Mouse (Mus musculus): ENCODE results near the gene Nat8f4. TPM values are rescaled to one million over a fixed set of nuclear protein-coding genes. Genes with fewer than 3 reads are reported as not detected.
"Not testable (repeated sequence)": the region's sequence is repeated elsewhere in the genome, so short reads cannot be mapped to it uniquely, and the experiment has no call there.

The Nat8f4 gene
- total and polyA plus RNA-seq, 2 experiments from 2014 or later = 4.9 to 5.6 TPM

DNA sequence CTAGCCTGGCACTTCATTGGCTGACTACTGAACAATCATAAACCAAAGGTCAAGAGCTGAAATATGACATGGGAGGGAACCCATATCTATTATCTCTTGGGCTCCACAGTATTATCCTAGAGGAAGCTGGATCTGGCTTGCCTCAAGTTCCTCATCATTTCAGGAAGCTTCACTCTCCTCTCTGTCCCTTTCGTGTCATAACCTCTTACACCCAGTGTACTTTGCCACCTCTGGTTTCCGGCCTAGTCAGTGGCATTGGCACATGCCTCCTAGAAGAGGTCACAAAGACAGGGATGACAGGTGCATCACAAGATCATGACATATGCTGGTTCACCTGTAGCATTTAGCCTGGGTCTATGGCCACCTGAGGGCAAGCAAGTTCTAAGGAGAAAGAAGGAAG is 2.4 kb downstream of the Nat8f4 start:
- H3K9ac ChIP-seq (replicated peaks; ENCODE audit: low read length, poor library complexity, severe bottlenecking) = no peak overlapping the region
- WGBS = 98% methylated on average over 2 of the region's 2 CpGs
- H3K27me3 ChIP-seq (ENCODE audit: insufficient read depth, low read length) = no peaks in the 10 kb centered on the region
- H3K36me3 ChIP-seq (ENCODE audit: insufficient read depth, low read length) = no peaks in the 10 kb centered on the region
- H3K27ac ChIP-seq (ENCODE audit: low read depth, low read length) = no peak overlapping the region
- TF ChIP-seq CTCF (IDR thresholded peaks at IDR 0.05) = no peak
- H3K4me2 ChIP-seq (ENCODE audit: low read depth, low read length, poor library complexity, severe bottlenecking) = no peak overlapping the region
- no peak overlapping the region for H3K4me3 ChIP-seq (ENCODE audit: low read depth, low read length)
- DNase-seq (ENCODE audit: low spot score) = no peak
- H3K4me1 ChIP-seq (ENCODE audit: insufficient read depth, low read length) = no peaks in the 10 kb centered on the region
- ATAC-seq (ENCODE audit: low FRiP score) = no peak
- no peaks in the 10 kb centered on the region for H3K9me3 ChIP-seq (ENCODE audit: low read length)

DNA sequence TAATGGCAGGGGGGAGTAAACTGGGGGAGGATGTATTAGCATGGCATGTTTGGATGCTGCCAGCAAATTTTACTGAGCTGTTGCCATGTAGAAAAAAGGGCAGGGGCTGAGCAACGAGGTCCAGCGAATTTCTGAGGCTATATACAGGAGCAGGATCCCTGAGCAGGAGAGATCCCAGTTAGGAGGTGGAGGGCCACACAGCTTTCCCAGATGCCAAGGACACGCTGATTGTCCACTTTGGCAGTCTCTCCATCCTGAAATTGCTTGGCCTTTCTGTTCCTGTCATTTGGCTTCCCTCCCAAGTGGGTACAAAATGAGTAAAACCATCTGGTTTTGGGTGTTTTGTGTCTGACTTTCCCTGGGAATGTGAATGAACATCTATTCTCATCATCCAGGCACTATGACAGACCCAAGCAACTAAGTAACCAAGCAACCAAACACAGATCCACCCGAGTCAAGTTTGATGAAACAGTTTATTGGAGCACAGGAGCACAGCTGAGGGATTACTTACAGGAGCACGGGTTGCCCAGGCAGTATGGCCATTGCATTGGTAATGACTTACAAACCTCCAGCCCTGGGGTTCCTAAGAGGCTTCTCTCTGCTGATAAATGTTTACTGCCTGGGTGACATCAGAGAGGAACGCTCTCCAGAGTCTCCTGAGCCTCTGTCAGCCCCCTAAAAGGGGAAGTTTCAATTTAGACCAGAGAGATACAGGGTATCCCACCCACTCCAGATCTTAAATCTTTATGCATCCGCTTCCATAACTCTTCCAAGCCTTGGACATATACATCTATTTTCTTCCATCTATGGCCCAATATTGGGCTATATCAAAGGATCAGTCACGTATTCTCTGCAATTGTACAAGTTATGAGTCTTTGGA is 5.8 kb downstream of the Nat8f4 start:
- not testable (repeated sequence) for H3K4me1 ChIP-seq (ENCODE audit: insufficient read depth, low read length); H3K9me3 ChIP-seq (ENCODE audit: low read length); H3K27ac ChIP-seq (ENCODE audit: low read depth, low read length); H3K4me3 ChIP-seq (ENCODE audit: low read depth, low read length); H3K4me2 ChIP-seq (ENCODE audit: low read depth, low read length, poor library complexity, severe bottlenecking); H3K9ac ChIP-seq (replicated peaks; ENCODE audit: low read length, poor library complexity, severe bottlenecking); ATAC-seq (ENCODE audit: low FRiP score); H3K27me3 ChIP-seq (ENCODE audit: insufficient read depth, low read length); H3K36me3 ChIP-seq (ENCODE audit: insufficient read depth, low read length)
- WGBS = 80% methylated on average over 6 of the region's 8 CpGs
- DNase-seq (ENCODE audit: low spot score) = peak; percentile 1

DNA sequence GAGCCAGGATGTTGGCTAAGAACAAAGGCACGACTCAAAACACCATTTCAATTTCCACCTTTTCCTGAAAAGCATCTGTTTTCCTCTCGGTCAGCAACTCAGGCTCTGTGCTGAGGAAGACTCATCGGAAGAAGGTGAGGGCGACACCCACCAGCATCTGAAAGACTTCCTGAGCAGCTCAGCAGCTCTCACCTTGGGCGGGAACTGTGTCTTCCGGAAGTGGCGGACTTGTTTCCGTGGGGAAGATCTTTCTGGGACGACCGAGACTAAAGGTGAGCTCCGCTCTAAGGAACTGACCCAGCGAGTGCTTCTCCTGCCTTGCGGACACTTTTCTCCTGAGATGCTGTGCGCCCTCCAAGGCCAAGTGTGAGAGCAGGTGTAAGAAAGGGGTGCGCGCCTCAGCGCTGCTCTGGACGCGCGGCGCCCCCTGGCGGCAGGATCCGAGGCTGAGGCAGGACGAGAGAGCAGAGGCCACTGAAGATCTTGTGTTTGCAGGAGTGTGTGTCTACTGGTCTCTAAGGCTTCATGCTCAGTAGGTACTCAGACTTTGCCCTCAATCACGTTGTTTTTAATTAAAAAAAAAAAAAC is 9.5 kb downstream of the Nat8f4 start:
- WGBS = 76% methylated on average over 25 of the region's 25 CpGs
- DNase-seq (ENCODE audit: low spot score); ATAC-seq (ENCODE audit: low FRiP score): not testable (repeated sequence)

DNA sequence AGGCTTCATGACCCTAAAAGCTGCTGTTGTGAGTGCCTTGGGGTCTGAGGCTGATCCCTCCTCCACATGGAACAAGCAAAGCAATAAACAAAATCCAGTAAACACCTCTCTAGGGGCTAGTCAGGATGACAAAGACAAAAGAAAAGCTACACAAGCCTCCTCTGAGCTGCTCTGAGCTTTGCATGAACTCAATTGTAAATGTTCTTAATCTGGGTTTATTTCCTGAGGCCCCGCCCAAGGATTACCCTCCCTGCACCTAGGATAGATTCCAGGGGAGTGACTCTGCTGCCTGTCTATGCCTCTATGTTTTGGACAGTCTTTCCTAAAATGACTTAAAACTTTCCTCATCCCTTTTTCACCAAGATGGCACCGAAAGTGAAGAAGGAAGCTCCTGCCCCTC is 15.7 kb downstream of the Nat8f4 start:
- ATAC-seq (ENCODE audit: low FRiP score) (no peak), DNase-seq (ENCODE audit: low spot score) (no peak)
- 86% methylated on average over 2 of the region's 2 CpGs for WGBS
- Histone ChIP-seq H3K27me3 (ENCODE audit: insufficient read depth, low read length) (no peaks in the 10 kb centered on the region), H3K36me3 (ENCODE audit: insufficient read depth, low read length) (no peaks in the 10 kb centered on the region), H3K9ac (replicated peaks; ENCODE audit: low read length, poor library complexity, severe bottlenecking) (no peak overlapping the region), H3K4me2 (ENCODE audit: low read depth, low read length, poor library complexity, severe bottlenecking) (no peak overlapping the region), H3K4me1 (ENCODE audit: insufficient read depth, low read length) (no peaks in the 10 kb centered on the region), H3K9me3 (ENCODE audit: low read length) (no peaks in the 10 kb centered on the region; the same call in 1 of the 2 replicates), H3K27ac (ENCODE audit: low read depth, low read length) (no peak overlapping the region), H3K4me3 (ENCODE audit: low read depth, low read length) (no peak overlapping the region)
- no peak for TF ChIP-seq CTCF (IDR thresholded peaks at IDR 0.05)

More for the DNA sequence above, 9.5 kb downstream of the Nat8f4 start:
- H3K9me3 ChIP-seq (ENCODE audit: low read length); H3K27ac ChIP-seq (ENCODE audit: low read depth, low read length); H3K9ac ChIP-seq (replicated peaks; ENCODE audit: low read length, poor library complexity, severe bottlenecking); H3K4me2 ChIP-seq (ENCODE audit: low read depth, low read length, poor library complexity, severe bottlenecking); H3K4me3 ChIP-seq (ENCODE audit: low read depth, low read length); H3K36me3 ChIP-seq (ENCODE audit: insufficient read depth, low read length); H3K4me1 ChIP-seq (ENCODE audit: insufficient read depth, low read length); H3K27me3 ChIP-seq (ENCODE audit: insufficient read depth, low read length): not testable (repeated sequence)
- TF ChIP-seq CTCF (IDR thresholded peaks at IDR 0.05) = peak; percentile 55

DNA sequence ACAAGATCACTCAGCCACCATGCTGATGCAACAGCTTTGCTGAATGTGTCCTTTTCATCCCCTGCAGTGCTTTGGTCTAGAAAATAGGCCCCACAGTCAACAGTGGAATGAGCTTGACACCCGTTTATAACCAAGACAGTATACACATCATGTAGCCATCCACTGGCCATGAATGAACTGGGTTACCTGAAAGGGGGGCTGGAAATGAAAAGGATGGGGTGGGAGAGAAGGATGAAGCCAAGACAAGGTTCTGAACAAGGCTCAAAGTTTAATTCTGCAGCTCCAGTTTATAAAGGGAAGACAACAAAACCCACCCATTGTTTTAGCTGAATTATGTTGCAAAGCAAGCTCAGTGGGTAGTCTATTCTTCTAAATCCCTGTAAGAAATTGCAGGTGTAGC is 20.4 kb downstream of the Nat8f4 start:
- WGBS = 100% methylated on average over 1 of the region's 1 CpGs
- TF ChIP-seq CTCF (IDR thresholded peaks at IDR 0.05) = no peak
- no peak for ATAC-seq (ENCODE audit: low FRiP score)
- no peaks in the 10 kb centered on the region for H3K27me3 ChIP-seq (ENCODE audit: insufficient read depth, low read length)
- no peak for DNase-seq (ENCODE audit: low spot score)
- no peak overlapping the region for H3K4me3 ChIP-seq (ENCODE audit: low read depth, low read length)
- H3K36me3 ChIP-seq (ENCODE audit: insufficient read depth, low read length) = no peaks in the 10 kb centered on the region
- no peak overlapping the region for H3K9ac ChIP-seq (replicated peaks; ENCODE audit: low read length, poor library complexity, severe bottlenecking)
- H3K9me3 ChIP-seq (ENCODE audit: low read length) = peaks cover 7% of the 10 kb centered on the region; the same call in 1 of the 2 replicates
- no peak overlapping the region for H3K27ac ChIP-seq (ENCODE audit: low read depth, low read length)
- H3K4me1 ChIP-seq (ENCODE audit: insufficient read depth, low read length) = no peaks in the 10 kb centered on the region
- H3K4me2 ChIP-seq (ENCODE audit: low read depth, low read length, poor library complexity, severe bottlenecking) = no peak overlapping the region

DNA sequence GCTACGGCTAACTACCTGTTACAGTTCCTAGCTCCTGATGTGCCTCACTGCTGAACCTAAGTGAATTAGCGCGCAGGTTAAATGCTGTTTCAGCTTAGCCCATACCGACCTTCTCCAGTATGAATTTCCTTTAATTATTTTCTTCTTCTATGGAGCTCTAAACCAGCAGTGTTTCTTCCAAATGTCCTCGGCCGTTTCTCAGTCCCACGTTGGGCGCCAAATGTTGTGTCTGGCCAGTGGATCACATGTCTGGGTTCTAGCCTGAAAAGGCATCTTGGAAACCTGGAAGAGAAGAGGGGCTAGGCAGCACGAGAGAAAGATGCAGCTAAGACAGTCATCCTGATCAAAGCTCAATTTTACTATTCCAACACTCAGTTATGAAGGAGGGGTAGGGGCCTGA is 21.4 kb downstream of the Nat8f4 start:
- H3K36me3 ChIP-seq (ENCODE audit: insufficient read depth, low read length); H3K4me2 ChIP-seq (ENCODE audit: low read depth, low read length, poor library complexity, severe bottlenecking); H3K4me3 ChIP-seq (ENCODE audit: low read depth, low read length); H3K27ac ChIP-seq (ENCODE audit: low read depth, low read length); H3K27me3 ChIP-seq (ENCODE audit: insufficient read depth, low read length); H3K9me3 ChIP-seq (ENCODE audit: low read length); H3K9ac ChIP-seq (replicated peaks; ENCODE audit: low read length, poor library complexity, severe bottlenecking); DNase-seq (ENCODE audit: low spot score); ATAC-seq (ENCODE audit: low FRiP score); H3K4me1 ChIP-seq (ENCODE audit: insufficient read depth, low read length): not testable (repeated sequence)
- 93% methylated on average over 9 of the region's 9 CpGs for WGBS

DNA sequence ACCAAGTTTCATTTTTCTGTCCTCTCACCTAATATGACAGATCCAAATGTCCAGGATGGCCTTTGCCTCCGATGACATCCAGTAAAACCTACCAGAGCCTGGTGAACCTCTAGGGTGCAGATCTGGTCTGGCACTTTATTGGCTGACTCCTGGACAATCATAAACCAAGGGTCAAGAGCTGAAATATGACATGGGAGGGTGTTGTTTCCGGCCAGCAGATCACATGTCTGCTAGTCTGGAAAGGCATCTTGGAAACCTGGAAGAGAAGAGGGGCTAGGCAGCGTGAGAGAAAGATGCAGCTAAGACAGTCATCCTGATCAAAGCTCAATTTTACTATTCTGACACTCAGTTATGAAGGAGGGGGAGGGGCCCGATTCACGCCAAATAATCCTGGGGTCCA is 35.7 kb downstream of the Nat8f4 start, which contains the start of gene Nat8f2:
Nat8f2 (minus strand) TSS at position 153 of the 400 bp plus-strand sequence.
- not testable (repeated sequence) for ATAC-seq (ENCODE audit: low FRiP score); H3K36me3 ChIP-seq (ENCODE audit: insufficient read depth, low read length); DNase-seq (ENCODE audit: low spot score); H3K4me1 ChIP-seq (ENCODE audit: insufficient read depth, low read length); H3K9ac ChIP-seq (replicated peaks; ENCODE audit: low read length, poor library complexity, severe bottlenecking); H3K4me3 ChIP-seq (ENCODE audit: low read depth, low read length); H3K9me3 ChIP-seq (ENCODE audit: low read length); H3K27ac ChIP-seq (ENCODE audit: low read depth, low read length); H3K27me3 ChIP-seq (ENCODE audit: insufficient read depth, low read length); H3K4me2 ChIP-seq (ENCODE audit: low read depth, low read length, poor library complexity, severe bottlenecking)
- WGBS = 85% methylated on average over 5 of the region's 5 CpGs

Measured in midbrain, postnatal 0 days (tissue).